9 mouse cellular contexts compared by ENCODE assay signal in genomic region chr2:6707276-6707675, GRCm38 (mm10).
DNase-seq lines count a peak whose midpoint lies in the region; ATAC-seq and TF ChIP-seq lines count a peak whose summit lies in the region.
"Had no signal": no experiment of that assay in that cellular context is flagged by ENCODE, and none has a peak within 500 bp of the region (broad histone marks: within the 10 kb centered on the region; RNA-seq: fewer than 3 reads in every experiment).

No protein-coding gene starts in this region.

- no peak overlapping the region for H3K4me3 ChIP-seq in kidney, embryonic 16.5 days (ENCODE audit: low read length)
- H3K4me3 ChIP-seq in bone marrow macrophage, adult 2 months (ENCODE audit: insufficient read depth, low read length), result no peak overlapping the region
- H3K4me3 ChIP-seq: limb, embryonic 15.5 days had no signal

- H3K27ac ChIP-seq in kidney, embryonic 16.5 days (ENCODE audit: low read length), result no peak overlapping the region
- peak overlapping the region; percentile 70 for H3K27ac ChIP-seq in bone marrow macrophage, adult 2 months (ENCODE audit: insufficient read depth, low read depth, low read length)
- H3K27ac ChIP-seq: limb, embryonic 15.5 days had no signal

- ATAC-seq in kidney, embryonic 16.5 days (ENCODE audit: low FRiP score, low TSS enrichment), result peak; percentile 46; the same call in 1 of the 2 replicates
- ATAC-seq in CD4-positive, CD25-positive, alpha-beta regulatory T cell, adult 4 months, result peak; percentile 74
- ATAC-seq in cerebellum, adult (ENCODE audit: insufficient number of reproducible peaks, low FRiP score, low TSS enrichment), result no peak

- WGBS in kidney, embryonic 16.5 days, result 9% methylated on average over 2 of the region's 2 CpGs

- TF ChIP-seq CTCF in bone marrow macrophage, adult 2 months (IDR thresholded peaks at IDR 0.05; ENCODE audit: low read depth, low read length), result no peak

- intact Hi-C loops in left cerebral cortex, postnatal 4 days (cut with DNase I), result no loop called here

- H3K36me3 ChIP-seq in kidney, embryonic 16.5 days (ENCODE audit: insufficient read depth, low read length), result no peaks in the 10 kb centered on the region
- H3K36me3 ChIP-seq: limb, embryonic 15.5 days had no signal

- no peaks in the 10 kb centered on the region for H3K9me3 ChIP-seq in kidney, embryonic 16.5 days (ENCODE audit: low read length)
- H3K9me3 ChIP-seq: limb, embryonic 15.5 days had no signal

- H3K4me2 ChIP-seq in kidney, embryonic 16.5 days (replicated peaks; ENCODE audit: low read depth, low read length), result no peak overlapping the region
- H3K4me2 ChIP-seq: limb, embryonic 15.5 days had no signal

- no peak for DNase-seq in kidney, postnatal 4 days
- peak; percentile 84 for DNase-seq in naive thymus-derived CD4-positive, alpha-beta T cell, adult 2 months (ENCODE audit: low read depth)
- DNase-seq in left cerebral cortex, postnatal 4 days, result no peak
- DNase-seq in cerebellum, adult 18-20 months, result no peak

- no peak for TF ChIP-seq POLR2A in bone marrow macrophage, adult 2 months (IDR thresholded peaks at IDR 0.05; ENCODE audit: borderline replicate concordance, low read depth, low read length)

- no peaks in the 10 kb centered on the region for H3K27me3 ChIP-seq in kidney, embryonic 16.5 days (ENCODE audit: insufficient read depth, low read length)
- H3K27me3 ChIP-seq: limb, embryonic 15.5 days had no signal

- no peak overlapping the region for H3K9ac ChIP-seq in kidney, embryonic 16.5 days (replicated peaks; ENCODE audit: low read length)
- H3K9ac ChIP-seq: limb, embryonic 15.5 days had no signal

- H3K4me1 ChIP-seq in kidney, embryonic 16.5 days (ENCODE audit: insufficient read depth, low read length), result no peaks in the 10 kb centered on the region; the same call in 1 of the 2 replicates
- H3K4me1 ChIP-seq in bone marrow macrophage, adult 2 months (ENCODE audit: control insufficient read depth, insufficient read depth, low read length), result peaks cover 63% of the 10 kb centered on the region
